Mouse (Mus musculus): ENCODE results near the gene Zfp316.

The Zfp316 gene

GRCm38 (mm10) chr5:143269363-143270150, at the start of gene Zfp316:
Zfp316 (minus strand) TSS chr5:143270022.
- peak; percentile 81 for DNase-seq (ENCODE audit: low read depth, low spot score)

GRCm38 (mm10) chr5:143317288-143317610, 47.4 kb upstream of the Zfp316 start:
- no peak for DNase-seq (ENCODE audit: low read depth, low spot score)

DNA sequence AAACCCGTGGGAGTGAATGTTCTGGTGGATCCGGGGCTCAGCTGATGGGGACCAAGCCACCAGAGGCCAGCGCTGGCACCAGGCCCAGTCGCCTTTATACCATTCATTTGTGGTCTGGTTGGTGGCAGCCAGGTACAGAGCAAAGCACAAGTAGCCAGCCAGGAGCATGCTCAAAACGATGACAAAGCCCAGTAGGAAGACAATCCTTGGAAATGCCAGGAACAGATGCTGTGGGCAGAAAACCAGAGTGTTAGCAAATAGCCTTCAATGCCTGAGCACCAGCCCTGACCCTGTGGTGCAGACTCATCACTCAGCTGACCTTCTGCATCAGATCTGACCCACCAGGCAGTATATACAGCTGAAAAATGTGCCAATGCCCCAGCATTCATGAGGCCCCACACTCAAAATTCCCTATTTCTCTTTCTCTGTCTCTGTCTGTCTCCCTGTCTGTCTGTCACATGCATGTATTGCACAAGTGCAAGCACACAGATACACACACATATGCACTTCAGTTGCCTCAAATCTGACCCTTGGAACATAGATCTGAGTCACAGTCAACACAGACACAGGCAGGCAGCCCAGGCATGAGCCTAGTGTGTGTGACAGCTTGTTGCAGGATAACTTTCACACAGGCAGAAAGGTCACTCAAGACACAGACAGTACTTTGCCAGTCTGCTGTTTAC, 46.9 kb upstream of the Zfp316 start:
- no peak for DNase-seq (ENCODE audit: low read depth, low spot score)

DNA sequence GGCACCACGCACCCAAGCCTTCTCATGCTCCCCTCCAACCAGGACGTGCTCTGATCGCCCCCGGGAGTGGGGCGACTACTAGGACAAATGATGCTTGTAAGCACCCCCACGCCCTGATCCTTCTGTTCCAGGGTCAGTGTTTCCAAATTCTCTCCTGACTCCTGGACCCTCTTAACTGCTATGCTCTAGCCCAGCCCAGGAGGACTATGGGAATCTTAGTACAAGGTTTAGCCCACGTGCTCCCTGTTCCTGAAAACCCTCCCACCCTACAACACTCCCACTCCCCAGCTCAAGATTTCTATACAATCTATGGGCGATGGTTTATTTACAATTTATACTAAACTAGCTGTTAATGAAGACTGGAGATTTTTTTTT, 45.7 kb upstream of the Zfp316 start:
- DNase-seq (ENCODE audit: low read depth, low spot score) = no peak

DNA sequence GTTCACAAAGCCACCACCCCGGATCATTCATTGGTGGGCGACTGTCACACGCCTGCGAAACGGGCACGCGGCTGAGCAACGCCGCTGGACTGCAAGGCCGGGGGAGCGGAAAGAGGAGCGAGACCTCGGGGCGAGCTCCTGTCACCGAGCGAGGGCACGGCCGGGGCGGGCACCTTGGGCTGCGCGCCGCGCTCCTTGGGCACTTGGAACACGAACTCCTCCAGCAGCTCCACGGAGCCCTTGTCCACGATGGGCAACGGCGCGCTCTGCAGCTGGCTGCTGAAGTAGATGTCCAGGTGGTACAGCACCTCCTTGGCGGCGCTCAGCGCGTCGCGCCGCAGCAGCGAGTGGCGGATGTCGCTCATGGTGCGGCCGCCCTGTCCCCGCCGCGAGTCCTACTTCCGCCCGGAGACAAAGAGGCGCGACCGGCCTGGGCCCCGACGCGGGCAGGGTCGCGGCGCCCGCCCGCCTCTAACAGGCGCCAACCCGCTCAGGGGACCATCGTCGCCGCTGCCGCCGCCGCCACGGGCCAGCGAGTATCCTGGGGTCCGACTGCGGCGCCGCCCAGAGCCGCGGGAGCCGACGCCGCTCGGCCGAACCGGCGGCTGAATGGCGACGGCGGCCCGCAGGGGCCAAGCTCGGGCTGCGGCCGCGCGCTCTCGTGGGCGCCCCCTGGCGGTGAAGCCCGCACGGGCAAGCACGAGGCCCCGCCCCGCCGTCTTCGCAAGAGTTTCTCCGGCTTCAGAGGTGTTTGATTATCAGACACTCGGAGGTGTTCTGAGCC, 45.1 kb upstream of the Zfp316 start, which contains the start of gene E130309D02Rik:
Gene E130309D02Rik, minus strand, starts transcription at position 631 of the 784 bp plus-strand sequence.
- DNase-seq (ENCODE audit: low read depth, low spot score) = peak; percentile 92

GRCm38 (mm10) chr5:143314183-143314729, 44.4 kb upstream of the Zfp316 start:
- DNase-seq (ENCODE audit: low read depth, low spot score) = peak; percentile 25

DNA sequence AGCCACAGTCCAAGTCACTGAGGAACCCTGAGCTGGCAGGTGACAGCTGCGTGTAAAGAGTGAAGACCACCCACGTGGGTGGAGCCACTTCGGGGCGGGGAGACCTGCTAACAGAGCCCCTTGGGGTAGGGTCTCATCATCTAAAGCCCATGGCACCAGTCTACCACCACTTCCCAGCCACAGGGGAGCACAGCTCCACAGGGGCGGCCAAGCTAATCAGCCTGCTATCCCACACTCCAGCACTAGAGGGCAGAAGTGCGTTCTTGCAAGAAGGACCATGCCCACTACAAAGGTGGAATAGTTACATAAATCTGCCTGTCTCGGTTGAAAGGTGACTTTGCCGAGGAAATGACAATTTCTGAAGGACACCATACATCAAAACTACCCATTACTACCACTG, 42.1 kb upstream of the Zfp316 start:
- DNase-seq (ENCODE audit: low read depth, low spot score) = peak; percentile 95

DNA sequence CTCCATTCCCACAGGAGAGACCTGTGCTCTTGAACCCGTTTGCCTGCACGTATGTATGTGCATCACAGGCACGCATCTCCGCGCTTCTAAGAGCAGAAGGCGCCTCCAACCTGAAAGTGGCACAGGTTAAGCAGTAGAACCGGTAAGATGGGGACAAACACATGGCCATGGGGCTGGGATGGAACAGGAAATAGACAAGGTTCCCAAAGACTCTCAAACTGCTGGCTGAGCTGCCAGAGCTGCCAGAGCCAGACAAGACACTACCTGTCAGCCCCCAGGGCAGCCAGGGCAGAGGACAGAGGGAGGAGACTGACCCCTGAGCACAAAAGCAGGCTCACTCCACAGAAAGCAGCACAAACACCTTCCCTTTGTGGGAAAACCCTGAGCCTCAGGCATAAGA, 40.1 kb upstream of the Zfp316 start:
- no peak for DNase-seq (ENCODE audit: low read depth, low spot score)

DNA sequence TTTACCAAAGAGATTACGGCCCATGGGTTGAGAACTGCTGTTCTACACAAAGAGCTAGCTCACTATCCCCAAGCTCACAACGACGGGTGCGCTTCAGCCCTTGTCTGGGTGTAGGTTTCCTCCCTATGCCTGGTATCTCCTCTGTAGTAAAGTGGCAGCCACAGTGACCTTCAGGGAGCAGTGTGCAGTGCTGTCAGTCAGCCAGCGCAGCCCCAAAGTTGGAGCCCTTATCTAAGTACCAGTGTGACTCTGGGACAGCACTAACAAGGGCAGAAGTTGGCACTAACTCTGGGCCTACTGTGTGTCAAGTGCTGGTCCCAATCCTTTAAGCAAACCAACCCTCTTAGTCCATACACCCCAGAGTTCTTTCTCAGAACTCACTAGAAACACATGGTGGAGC, 39.0 kb upstream of the Zfp316 start:
- no peak for DNase-seq (ENCODE audit: low read depth, low spot score)

GRCm38 (mm10) chr5:143304251-143304650, 34.4 kb upstream of the Zfp316 start:
- no peak for DNase-seq (ENCODE audit: low read depth, low spot score)

DNA sequence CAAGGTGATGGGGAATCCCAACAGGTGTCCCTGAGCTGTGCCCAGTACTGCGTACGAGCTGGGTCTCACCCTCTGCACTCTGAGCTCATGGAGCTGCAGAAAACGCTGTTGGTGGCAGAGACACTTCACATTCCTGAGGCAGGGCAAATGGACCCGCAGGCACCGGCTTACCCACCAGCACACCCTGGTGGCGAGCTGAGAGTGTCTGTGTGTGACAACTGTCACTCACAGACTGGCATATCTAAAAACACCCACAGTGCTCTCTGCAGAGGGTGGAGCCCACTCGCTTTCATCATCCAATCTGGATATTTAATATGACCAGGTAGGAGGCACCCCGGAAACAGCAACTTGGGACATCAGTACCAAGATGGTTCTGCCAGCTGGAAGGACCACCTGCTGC, 31.5 kb upstream of the Zfp316 start:
- peak; percentile 56 for DNase-seq (ENCODE audit: low read depth, low spot score)

GRCm38 (mm10) chr5:143299686-143300085, 29.9 kb upstream of the Zfp316 start:
- peak; percentile 82 for DNase-seq (ENCODE audit: low read depth, low spot score)

- DNase-seq (ENCODE audit: low read depth, low spot score) = peak; percentile 76
These were observed 28.6 kb upstream of the Zfp316 start for GRCm38 (mm10) chr5:143298391-143298790.

GRCm38 (mm10) chr5:143297986-143298385, 28.2 kb upstream of the Zfp316 start:
- peak; percentile 70 for DNase-seq (ENCODE audit: low read depth, low spot score)

DNA sequence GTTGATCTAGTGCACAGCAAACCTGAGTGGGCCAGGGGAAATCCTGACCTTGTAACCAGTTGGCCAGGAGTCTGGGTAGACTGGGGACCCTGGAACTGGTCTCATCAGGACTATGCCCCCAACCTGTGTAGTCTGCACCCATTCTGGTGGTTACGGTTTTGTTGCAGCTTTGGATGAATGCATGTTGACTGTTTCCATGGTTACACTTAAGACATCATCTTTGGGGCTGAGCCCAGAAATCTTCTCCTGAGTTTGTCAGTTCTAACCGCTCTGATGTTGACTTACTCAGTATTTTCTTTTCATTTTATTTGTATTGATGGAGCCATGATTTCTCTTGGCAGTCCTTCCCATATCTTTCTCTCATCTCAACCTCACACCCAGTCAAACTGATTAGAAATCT, 25.5 kb upstream of the Zfp316 start:
- DNase-seq (ENCODE audit: low read depth, low spot score) = no peak

- DNase-seq (ENCODE audit: low read depth, low spot score) = peak; percentile 65
These were observed 25.0 kb upstream of the Zfp316 start for GRCm38 (mm10) chr5:143294862-143295261.

GRCm38 (mm10) chr5:143293404-143293803, 23.6 kb upstream of the Zfp316 start, which contains the start of gene Zfp853:
Zfp853 (minus strand) TSS chr5:143293623.
- no peak for DNase-seq (ENCODE audit: low read depth, low spot score)

- peak; percentile 45 for DNase-seq (ENCODE audit: low read depth, low spot score)
These were observed 23.1 kb upstream of the Zfp316 start for GRCm38 (mm10) chr5:143292879-143293278.

- no peak for DNase-seq (ENCODE audit: low read depth, low spot score)
These were observed 19.5 kb upstream of the Zfp316 start for GRCm38 (mm10) chr5:143289299-143289698.

DNA sequence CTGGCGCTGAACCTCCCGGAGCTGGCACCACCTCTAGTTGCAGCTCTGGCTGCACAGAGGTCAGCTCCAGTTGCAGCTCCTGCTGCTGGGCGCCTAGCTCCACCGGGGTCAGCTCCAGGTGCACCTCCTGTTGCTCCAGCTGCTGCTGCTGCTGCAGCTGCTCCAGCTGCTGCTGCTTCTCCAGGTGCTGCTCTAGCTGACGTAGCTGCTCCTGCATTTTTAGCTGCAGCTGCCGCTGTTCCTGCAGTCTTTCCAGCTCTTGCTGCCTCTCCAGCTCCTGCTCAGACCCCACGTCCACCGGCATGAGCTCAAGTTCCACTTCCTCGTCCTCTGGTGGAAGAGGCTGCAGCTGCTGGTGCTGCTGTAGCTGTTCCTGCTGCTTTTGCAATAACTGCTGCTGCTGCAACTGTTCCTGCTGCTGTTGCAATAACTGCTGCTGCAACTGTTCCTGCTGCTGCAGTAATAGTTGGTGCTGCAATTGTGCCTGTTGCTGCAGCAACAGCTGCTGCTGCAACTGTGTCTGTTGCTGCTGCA, 18.6 kb upstream of the Zfp316 start:
- DNase-seq (ENCODE audit: low read depth, low spot score) = no peak

DNA sequence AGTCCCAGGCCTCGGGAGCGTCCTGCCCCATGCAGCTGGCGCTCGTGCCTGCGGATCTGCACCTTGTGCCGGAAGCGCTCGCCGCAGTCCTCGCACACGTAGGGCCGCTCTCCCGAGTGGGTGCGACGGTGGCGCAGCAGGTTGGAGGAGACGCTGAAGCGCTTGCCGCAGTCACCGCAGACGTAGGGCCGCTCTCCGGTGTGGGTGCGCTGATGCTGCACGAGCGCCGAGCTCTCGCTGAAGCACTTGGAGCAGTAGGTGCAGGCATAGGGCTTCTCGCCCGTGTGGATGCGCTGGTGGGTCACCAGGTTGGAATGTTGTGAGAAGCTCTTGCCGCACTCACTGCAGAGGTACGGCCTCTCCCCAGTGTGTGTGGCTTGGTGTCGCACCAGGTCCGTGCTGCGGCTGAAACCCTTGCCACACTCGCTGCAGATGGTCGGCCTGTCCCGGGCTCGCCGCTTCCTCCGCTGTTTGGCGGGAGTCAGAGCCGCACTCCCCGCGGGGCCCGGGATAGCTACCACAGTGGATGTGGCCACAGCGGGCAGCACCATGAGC, 18.0 kb upstream of the Zfp316 start:
- peak; percentile 63 for DNase-seq (ENCODE audit: low read depth, low spot score)

Measured in ZHBTc4 (cell line).